Mouse (Mus musculus) left cerebral cortex, postnatal 36 days (tissue): ENCODE results near the gene Maml3. TPM values are rescaled to one million over a fixed set of nuclear protein-coding genes. Genes with fewer than 3 reads are reported as not detected.

Source experiments
- DNase-seq, 2 experiments: peaks; one replicate each; pipeline ENCODE4 v3.0.0; 2021 to 2022; ENCODE audit warnings: low spot score in 2 of 2, mixed read lengths in 1 of 2
- intact Hi-C: fragments of 180-260 bp; cut with DNase I; formaldehyde crosslinking; loops from one replicate; pipeline ENCODE4 v1.15.1; 2025
- total RNA-seq, 2 experiments: library from RNA; stranded (reverse); gene quantifications; 2 replicates each; pipeline ENCODE4 v1.2.3; 2021

Gene Maml3
- total RNA-seq, 2 experiments from 2014 or later, result 6.2 to 11.9 TPM

DNA sequence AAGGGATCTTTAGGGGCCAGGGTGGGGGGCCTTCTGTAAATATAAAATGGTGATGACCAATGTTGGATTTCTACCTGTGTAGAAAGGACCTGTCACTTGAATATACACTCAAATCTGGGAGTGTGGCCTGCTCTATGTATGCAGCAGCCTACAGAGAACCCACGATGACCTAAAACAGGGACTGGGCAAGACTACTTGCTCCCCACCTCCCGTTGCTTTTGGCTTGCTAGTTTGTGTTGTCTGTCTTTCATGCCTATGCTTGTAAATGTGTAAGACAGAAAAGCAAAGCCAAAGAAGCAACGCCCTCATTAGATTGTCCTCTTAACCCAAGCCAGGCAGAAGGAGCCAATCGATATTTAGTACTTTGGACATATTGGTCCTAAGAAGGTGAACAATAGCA, 4.6 kb downstream of the Maml3 start:
- intact Hi-C loops, result loop anchor here (5.0 to 10.0 kb wide), 2 partner anchors 186 to 233 kb away; no protein-coding TSS in a partner anchor
- DNase-seq, result no peak

DNA sequence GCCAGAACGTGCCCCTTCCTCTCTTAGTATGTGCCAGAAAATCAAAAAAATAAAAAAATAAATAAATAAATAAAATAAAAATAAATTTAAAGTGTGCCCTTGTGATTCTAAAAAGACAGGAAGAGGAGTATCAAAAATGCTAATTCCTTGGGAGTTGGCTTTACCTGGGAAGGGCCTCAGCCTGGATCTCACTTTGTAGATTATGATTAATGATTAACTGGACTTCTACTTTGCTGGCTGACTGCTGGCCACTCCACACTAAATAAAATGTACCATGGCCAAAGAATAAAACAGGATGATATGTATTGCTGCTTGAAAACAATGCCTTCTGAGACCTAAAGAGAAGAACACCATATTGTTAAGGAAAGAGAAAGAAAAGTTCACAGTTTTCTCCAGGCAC, 5.6 kb downstream of the Maml3 start:
- intact Hi-C loops, result no loop called here

DNA sequence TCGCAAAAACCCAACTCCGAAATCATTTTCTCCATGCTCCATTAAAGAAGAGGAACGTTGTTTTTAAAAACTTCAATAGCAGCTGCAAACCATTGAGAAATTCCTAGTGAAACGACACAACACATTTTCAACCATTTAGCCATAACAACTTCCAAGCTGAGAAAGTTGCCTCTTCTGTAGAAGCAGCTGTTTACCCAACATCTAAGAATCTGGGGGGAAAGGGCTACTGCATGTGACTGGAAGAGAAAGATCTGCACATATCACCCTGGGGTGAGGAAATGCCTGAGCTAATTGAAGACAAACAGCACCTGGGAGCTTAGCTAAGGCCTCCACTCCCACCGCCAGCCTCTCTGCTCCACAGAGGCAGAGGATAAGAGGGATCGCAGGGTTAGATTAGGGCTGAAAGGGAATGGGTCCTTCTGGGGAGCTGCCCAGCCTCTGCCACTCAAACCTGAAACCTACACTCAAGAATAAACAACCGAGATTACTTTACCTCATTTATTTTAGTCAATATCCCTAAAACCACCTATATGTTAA, 13.5 kb downstream of the Maml3 start:
- no peak for DNase-seq
- intact Hi-C loops, result no loop called here

More for the DNA sequence above, 5.6 kb downstream of the Maml3 start:
- DNase-seq, result no peak

DNA sequence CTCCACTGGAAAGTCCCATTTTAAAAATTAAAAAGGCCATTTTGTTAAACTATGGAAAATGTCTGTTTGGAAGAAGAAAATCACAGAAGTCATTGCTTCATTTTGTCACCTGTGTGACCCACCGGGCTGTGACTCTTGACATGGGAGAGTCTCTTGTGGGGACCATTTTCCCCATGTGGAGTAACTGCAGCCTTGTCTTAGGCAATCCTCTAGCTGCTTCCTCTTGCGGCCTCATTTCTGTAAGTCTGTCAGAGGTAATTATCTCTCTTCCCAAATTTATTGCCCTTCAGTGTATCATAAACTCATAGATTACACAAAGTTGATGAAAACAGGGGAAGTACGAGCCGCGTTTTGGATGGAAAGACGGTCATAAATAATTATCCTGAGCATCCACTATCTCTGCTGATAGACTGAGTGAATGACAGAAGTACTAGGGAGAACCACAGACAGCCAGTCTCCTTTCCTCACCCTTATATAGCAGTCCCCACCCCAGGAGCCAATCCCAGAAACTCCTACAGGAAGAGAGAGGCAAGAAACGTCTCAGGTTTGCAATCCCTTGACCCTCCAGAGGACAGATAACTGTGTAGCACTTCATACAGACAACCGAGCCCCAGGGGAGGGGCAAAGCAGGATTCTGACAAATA, 14.5 kb downstream of the Maml3 start:
- no peak for DNase-seq
- intact Hi-C loops, result no loop called here

DNA sequence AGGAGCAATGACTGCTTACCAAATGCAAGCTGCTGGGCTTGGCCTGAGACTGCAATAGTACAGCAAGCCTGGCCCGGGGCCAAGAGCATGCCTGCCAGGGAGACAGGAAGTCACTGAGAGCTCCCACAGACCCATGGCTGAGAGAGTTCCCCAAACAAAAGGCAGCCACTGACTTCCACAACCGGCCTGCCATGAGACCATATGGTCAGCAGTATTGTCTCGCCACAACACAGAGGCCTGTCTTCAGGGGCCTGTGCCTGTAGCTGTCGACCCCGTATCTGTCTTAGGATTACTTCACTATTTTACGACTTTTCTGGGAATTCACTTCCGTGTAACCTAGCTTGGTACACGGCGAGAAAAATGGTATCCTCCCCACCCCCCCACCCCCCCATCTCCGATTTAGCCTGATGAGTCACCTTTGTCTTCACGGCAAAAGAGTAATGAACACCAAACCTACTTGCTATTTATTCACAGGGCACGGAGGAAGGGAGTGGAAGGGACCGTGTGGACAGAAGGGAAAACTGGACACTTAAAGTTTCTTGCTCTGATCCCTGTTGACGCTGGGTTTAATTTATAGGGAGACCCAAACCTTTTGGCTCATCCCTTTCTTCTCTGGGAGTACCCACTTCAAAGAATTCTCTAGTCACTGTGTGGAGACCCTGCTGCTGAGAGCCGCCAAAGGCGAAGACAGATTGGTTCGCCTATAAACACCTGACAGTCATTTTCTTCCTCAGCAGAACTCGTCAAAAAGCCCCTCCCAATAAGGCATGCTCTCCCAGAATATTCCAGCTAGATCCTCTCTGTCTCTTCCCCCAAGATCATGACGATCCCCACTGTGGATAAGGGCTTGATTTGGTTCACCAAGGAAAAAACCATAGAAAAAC, 16.2 kb downstream of the Maml3 start:
- peak; percentile 66 to 78 for DNase-seq
- intact Hi-C loops, result loop anchor here (5.0 kb wide), 1 partner anchor 41 kb away; no protein-coding TSS in a partner anchor

DNA sequence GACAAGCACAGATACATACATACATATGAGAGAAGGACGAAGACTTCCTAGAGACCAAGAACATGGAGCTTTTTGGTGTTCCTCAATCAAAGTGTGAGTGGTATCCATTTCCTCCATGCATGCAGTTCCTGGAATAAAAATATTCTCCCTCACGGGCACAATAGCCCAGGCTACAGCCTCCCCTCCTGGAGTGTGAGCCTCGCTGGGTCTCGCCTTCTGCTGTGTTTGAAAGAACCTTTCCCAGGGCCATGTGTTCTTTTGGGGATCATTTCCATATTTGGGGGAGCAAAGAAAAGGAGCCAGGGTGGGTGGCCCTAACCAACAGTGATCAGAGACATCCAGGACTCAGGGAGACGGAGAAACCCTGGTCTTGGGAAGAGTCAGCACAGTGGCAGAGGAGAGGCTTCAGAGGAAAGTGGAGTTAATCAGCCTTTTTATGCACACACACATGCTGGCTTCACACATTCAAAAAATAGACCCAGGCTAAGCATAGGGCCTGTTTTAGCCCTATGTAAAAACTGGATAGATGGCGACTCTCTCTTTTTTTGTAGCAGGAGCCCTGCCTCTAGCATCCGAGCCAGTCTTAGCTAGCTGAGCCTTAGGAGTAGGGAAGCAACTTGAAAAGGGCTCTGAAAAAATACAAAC, 17.1 kb downstream of the Maml3 start:
- intact Hi-C loops, result loop anchor here (5.0 kb wide), 1 partner anchor 40 kb away; no protein-coding TSS in a partner anchor

DNA sequence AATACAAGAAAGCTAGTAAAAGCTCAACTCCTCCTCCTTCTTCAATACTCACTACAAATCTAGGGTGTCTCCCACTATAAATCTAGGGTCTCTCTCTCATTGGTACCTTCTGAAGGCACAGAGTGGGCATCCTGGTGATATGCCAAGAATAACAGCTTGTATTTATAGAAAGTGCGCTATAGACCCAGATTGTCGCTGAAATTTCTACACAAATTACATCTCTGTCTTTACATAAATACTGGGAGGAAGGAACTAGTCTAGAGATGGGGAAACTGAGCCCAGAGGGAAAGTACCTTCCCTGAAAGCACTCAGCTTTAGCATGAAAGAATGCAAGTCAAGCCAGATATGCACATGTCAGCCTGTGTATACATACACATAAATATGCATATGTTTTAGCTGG, 26.1 kb downstream of the Maml3 start:
- intact Hi-C loops, result no loop called here
- DNase-seq, result no peak

More for the DNA sequence above, 17.1 kb downstream of the Maml3 start:
- peak; percentile 17 to 35 for DNase-seq

DNA sequence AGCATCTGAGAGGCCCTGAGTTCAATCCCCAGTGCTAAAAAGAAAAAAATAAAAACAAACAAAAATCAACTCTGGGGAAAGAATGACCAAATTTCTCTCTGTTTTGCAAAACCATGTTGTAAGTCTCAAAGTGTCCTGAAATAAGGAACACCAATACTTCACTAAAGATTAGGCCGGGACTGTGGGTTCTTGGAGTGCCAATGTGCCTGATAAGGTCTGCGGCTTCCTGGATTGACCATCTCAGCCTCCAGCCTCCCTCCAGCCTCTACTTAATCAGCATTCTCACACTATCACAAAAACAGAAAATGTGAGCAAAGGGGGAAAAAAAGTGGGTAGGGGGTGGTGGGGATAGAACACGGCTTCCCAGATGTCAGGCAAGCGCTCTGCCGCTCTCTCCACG, 30.9 kb downstream of the Maml3 start:
- intact Hi-C loops, result no loop called here
- DNase-seq, result no peak

DNA sequence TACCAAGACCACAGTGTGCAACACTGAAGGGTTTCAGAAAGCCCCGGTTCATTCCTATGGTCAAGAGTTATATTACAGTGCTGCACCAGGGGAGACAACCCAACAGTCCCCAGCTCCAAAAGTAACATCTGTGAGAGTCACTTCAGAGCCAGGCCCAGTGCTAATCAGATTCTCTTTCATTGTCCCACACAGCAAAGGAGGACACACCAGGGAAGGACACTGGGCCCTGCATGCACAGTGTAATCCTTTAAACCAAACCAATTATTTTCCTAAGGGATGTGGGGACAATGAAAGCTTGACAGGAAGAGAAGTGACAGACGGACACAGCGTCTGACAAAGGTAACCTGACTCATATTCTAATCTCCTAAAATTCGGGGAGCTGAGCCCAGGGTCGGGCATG, 32.9 kb downstream of the Maml3 start:
- no peak for DNase-seq
- intact Hi-C loops, result no loop called here

DNA sequence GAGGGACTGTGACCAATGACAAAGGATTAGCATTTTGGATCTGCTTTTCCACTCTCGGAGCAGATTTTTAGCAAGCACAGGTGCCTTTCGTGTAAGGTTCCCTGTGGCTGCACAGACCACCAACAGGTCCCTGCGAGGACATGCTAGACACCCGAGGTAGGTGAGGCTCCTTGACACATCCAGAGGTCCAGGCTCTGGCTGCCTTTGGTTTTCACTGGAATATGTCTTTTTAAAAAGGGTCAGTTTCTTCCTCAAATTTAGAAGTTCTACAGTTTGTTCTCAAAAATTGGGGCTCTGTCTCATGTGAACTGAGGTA, 34.8 kb downstream of the Maml3 start:
- intact Hi-C loops, result no loop called here
- no peak for DNase-seq

DNA sequence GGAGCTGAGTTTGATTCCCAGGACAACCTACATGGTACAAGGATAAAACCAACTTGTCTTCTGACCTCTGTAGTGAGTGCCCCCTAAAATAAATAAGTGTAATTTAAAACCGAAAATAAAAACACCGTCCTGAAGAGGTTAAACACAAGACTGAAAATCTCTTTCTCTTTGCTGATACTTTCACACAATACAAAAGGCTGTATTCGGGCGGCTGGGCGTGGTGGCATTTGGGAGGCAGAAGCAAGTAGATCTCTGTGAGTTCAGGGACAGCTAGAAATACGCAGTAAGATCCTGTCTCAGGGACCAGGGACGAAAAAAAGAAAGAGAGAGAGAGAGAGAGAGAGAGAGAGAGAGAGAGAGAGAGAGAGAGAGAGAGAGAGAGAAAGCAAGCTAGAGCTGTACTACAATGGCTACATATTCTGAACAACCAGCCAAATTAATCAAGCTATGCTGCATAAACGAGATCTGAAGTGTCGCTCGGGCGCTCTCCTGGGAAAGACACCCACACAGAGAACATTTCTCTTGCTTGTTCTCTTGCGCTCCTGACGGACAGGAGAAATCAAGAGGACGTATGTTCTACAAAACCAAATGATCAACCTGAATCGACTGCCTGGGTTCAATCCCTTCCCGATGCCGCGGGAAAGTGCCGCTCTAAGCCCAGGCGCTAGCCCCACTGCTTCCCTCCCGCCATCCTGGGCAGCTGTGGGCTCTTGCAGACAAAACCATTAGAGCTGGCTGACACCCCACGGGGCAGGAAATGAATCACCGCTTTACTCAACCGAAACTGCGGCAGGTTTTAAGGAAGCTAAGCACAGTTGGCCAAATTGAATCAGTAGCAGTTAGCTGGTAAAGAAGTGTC, 35.3 kb downstream of the Maml3 start:
- DNase-seq, result peak; percentile 60 to 71
- intact Hi-C loops, result no loop called here

DNA sequence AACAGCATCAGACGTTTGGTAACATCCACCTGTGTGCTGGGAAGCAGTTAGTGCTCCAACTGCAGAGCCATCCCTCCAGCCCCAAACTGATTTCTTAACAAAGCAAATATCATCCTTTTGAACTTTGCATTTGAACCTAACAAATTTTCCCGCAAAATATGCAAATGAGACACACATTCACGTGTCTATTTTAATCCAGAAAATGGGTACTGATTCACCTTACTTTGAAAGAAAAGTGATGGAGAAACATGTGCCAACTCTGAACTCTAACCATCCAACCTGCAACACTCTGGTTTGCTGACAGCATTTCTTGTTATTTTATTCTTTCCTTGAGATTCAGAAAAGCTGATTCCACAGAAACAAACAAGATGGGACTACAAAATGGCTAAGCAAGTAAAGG, 36.0 kb downstream of the Maml3 start:
- intact Hi-C loops, result no loop called here
- no peak for DNase-seq

DNA sequence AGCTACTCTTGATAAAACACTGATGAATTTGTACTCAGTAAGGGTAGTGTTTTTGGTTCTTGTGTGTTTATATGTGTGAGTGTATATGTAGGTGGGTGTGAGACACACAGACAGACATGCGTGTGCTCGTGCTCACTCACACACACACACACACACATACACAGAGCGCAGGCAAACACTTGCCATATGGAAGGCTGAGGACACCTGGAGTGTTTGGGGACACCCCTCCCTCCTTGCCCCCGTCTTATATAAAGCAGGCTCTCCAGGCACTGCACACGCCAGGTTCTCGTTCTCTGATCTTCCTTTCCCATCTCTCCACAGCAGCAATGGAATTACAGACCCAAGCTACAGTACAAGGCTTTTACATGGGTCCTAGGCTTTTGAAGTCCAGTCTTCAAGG, 37.7 kb downstream of the Maml3 start:
- no peak for DNase-seq
- intact Hi-C loops, result no loop called here

DNA sequence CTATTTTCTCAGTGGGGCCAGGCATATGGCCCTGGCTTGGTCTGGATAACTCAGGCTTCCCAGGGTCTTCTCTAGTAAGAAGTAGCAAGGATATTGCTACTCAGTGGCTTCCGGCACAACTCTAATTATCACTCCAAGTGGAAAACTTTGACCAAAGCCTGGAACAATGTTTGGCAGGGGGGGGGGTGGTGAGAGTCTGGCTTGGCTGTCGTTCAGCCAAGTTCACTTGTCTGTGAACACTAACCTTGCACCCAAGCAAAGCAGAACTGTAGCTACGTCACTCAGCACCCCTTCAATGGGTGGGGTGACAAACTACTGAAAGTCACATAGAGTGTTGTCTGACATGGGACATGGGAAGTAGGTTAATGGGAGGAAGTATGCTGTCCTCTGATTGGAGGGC, 38.7 kb downstream of the Maml3 start:
- intact Hi-C loops, result no loop called here
- no peak for DNase-seq

DNA sequence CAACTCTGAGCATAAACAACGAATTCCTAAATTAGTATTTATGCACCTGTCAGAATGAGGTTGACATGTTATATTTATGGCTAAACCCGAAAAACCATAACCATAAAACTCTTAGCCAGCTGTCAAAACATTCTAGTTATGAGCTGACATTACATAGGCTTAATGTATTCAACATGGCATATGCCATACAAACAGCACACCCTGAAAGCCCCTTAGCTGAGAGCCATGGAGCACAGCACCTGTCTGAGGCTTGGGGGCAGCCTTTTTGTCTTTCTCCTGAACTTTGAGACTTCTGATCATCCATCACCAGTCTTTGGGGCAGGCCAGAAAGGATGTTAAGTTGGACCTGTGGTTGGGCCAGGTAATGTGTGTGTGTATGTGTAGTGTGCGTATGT, 41.6 kb downstream of the Maml3 start:
- no peak for DNase-seq
- intact Hi-C loops, result no loop called here

DNA sequence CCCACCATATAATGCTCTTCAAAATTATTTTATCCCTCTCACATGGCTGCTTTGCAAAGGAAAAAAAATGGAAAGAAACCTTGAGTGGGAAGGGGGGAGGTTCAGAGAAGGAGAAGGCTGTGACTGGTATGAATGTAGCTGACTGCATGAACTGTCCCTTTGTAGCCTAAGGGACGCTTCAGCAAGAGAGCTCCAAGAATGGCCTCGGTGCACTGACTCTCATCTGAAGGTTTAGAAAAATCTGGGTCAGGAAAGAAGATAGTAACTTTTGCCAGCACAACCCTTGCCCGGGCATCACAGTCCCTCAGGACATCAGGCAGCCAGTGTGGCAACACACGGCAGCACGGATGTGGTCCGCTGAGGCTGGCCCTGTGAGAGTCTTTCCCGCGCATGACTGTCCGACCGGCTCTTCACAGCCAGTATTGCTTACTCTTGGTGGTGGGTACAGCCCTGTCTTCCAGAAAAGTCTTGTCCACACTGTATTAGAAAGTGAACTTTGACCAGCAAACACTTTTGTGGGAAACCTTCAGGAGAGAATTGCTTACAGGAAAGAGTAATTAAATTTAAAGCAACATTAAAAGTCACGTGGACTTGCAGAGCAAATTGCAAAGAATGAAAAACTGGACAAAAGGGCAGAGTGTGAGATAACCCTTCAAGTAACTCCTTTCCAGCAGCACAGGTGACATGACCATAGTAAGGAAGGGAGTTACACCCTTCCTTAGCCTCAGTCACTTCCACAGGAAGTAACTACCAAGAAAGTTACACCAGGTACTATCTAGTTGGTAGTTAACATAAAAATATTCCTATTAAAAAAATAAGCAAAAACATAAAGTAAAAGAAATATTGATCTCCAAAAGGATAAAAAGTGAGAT, 42.3 kb downstream of the Maml3 start:
- intact Hi-C loops, result no loop called here
- DNase-seq, result no peak

DNA sequence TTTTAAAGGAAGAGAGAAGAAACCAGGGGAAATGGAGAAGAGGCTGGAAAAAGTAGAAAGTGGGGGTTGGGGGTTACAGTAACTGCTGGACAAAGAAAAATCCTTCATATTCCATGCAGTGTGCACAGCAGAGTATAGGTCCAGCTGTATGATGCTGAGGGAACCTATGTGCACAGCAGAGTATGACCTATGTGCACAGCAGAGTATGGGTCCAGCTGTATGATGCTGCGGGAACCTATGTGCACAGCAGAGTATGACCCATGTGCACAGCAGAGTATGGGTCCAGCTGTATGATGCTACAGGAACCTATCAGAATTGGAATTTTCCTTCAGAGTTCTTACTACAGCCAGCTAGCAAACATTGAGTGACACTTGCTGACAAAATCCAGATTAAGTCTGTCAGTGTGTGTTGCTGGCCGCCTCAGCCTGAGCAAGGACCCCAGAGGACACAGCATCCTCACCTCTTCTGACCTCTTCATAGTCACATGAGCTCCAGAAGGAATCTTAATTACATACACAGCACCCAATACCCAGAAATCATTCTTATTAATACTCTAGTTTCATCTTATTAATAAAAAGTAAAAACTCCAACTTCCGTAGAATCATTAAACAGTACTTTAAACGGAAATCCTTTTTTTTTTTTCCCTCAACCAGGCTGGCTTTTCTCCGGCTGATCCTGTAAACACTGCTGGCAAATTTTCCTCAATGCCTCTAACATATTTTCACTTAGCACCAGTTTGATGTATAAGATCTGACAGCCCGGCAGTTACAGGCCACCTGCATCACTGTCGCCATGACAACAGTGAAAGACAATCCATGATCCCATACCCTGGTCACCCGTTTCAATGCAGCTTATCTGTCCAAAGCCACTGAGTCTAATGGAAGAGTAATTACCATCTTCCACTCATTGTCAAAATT, 43.1 kb downstream of the Maml3 start:
- intact Hi-C loops, result no loop called here

DNA sequence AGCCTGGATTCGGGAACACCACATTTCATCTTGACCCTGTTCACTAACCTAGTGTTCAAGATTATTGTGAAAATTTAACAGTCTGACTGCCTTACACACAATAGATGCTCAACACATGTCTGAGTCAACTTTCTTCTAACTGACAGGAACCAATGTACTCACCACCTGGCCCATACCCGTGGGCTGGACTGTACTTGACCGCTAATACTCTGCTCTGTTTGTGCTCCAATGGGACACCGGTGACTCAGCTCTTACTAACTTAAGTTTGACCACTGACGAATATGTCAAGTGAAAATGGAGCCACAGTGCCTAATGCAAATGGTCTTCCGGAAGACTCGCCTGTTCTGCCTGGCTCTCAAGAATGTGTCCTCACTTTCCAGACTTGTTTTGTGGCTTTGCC, 44.0 kb downstream of the Maml3 start:
- no peak for DNase-seq

More for the DNA sequence above, 43.1 kb downstream of the Maml3 start:
- no peak for DNase-seq

More for the DNA sequence above, 44.0 kb downstream of the Maml3 start:
- intact Hi-C loops, result no loop called here
